Mouse (Mus musculus) ES-E14 (cell line): ENCODE results near the gene Foxd1. TPM values are rescaled to one million over a fixed set of nuclear protein-coding genes. Genes with fewer than 3 reads are reported as not detected.

Source experiments
- DNase-seq: peaks from one replicate; pipeline ENCODE4 v3.0.0-alpha.2; 2013; ENCODE audit warnings: low read depth, low spot score
- H3K27ac ChIP-seq: 2 replicates; pipeline ENCODE4 v1.5.1; 2012; ENCODE audit warnings: low read depth, mild to moderate bottlenecking, low read length, moderate library complexity, mixed read lengths; ENCODE audit not compliant: poor library complexity, insufficient read depth, severe bottlenecking
- H3K36me3 ChIP-seq: 2 replicates; pipeline ENCODE4 v1.6.1; 2012; ENCODE audit warnings: mild to moderate bottlenecking, low read length, moderate library complexity, mixed read lengths; ENCODE audit not compliant: control insufficient read depth, poor library complexity, insufficient read depth, severe bottlenecking
- H3K4me1 ChIP-seq, 2 experiments: fragments of 150-350 bp in 1 of 2; sonication (generic) in 1 of 2; 2 replicates each; pipeline ENCODE4 v1.6.1; 2012; ENCODE audit warnings: low read length in 2 of 2, mild to moderate bottlenecking in 1 of 2, mixed read lengths in 1 of 2; ENCODE audit not compliant: control insufficient read depth in 2 of 2, insufficient read depth in 2 of 2, poor library complexity in 1 of 2
- H3K4me3 ChIP-seq, 2 experiments: fragments of 150-350 bp in 1 of 2; sonication (generic) in 1 of 2; 2 replicates each; pipeline ENCODE4 v1.5.1; 2012; ENCODE audit warnings: low read length in 2 of 2, low read depth in 1 of 2, mild to moderate bottlenecking in 1 of 2, mixed read lengths in 1 of 2; ENCODE audit not compliant: insufficient read depth in 1 of 2, poor library complexity in 1 of 2, severe bottlenecking in 1 of 2
- H3K9ac ChIP-seq: 2 replicates; pipeline ENCODE4 v1.6.1; 2012; ENCODE audit warnings: low read depth, mild to moderate bottlenecking, low read length, mixed read lengths; ENCODE audit not compliant: poor library complexity, insufficient read depth, severe bottlenecking
- H3K9me3 ChIP-seq: fragments of 150-350 bp; sonication (generic); 2 replicates; pipeline ENCODE4 v1.6.1; 2012; ENCODE audit warnings: low read depth, mild to moderate bottlenecking, low read length; ENCODE audit not compliant: control insufficient read depth, insufficient read depth
- CHD2 ChIP-seq: IDR thresholded peaks from 2 replicates; pipeline ENCODE4 v1.6.1; 2014; ENCODE audit warnings: mild to moderate bottlenecking, low read depth, low read length, inconsistent platforms
- HCFC1 ChIP-seq: IDR thresholded peaks from 2 replicates; pipeline ENCODE4 v1.6.1; 2012; ENCODE audit warnings: low read length, inconsistent platforms, borderline replicate concordance; ENCODE audit not compliant: insufficient read depth
- MAFK ChIP-seq: IDR thresholded peaks from 2 replicates; pipeline ENCODE4 v1.6.1; 2014; ENCODE audit warnings: mild to moderate bottlenecking, low read depth, low read length, inconsistent platforms; ENCODE audit not compliant: insufficient read depth
- ZC3H11A ChIP-seq: IDR thresholded peaks from 2 replicates; pipeline ENCODE4 v1.6.1; 2012; ENCODE audit warnings: low read depth, mild to moderate bottlenecking, inconsistent platforms, low read length, borderline replicate concordance
- ZNF384 ChIP-seq: IDR thresholded peaks from 2 replicates; pipeline ENCODE4 v1.6.1; 2012; ENCODE audit warnings: low read depth, low read length, inconsistent platforms
- in situ Hi-C, 2 experiments: fragments of 600-800 bp; cut with MboI; formaldehyde crosslinking; loops; one replicate each; pipeline ENCODE4 v1.15.1; 2025; ENCODE audit warnings: low sequenced_read_pairs in 2 of 2, inconsistent platforms in 1 of 2; ENCODE audit not compliant: unreplicated experiment in 2 of 2
- total RNA-seq: library from RNA; depleted of rRNA; stranded (reverse); fragments of 300-350 nt; gene quantifications from 2 replicates; pipeline ENCODE4 v1.2.3, GENCODE M21; 2012

Foxd1 gene
- total RNA-seq, 1 experiment: 0.22 TPM

- Histone ChIP-seq H3K27ac (no peak overlapping the region), H3K36me3 (no peaks in the 10 kb centered on the region), H3K9ac (no peak overlapping the region), H3K4me1 (peaks cover 0 to 3% of the 10 kb centered on the region in 2 experiments; a peak in 1 of 4 replicates), H3K9me3 (no peaks in the 10 kb centered on the region), H3K4me3 (peak overlapping the region in 1 of 2 experiments; percentile 21; a peak in 1 of 4 replicates)
- in situ Hi-C loops: no loop called here
- no peak for DNase-seq
- TF ChIP-seq ZNF384 (no peak), MAFK (no peak), HCFC1 (no peak), CHD2 (no peak), ZC3H11A (no peak)
Observed at GRCm38 (mm10) chr13:98358424-98359181, 4.6 kb downstream of the Foxd1 start.

DNA sequence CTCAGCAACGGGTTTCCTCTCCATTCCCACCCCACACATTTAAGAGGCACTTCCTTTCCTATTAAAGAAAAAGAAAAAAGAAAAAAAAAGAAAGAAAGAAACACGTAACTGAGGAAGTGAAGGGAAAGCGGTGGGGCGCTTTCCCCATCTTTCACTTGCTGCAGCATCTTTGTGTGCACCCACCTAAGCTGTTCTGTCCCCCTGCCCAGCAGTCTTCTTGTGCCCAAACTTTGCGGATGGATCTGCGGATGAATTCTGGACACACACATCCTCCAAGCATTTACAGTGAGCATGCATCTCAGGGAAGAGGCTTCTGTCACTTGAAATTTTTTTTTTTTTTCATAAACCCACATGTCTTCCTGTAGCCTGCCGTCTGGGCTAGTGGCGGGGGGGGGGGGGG lies 5.3 kb downstream of the Foxd1 start:
- DNase-seq: no peak
- H3K36me3 ChIP-seq: no peaks in the 10 kb centered on the region
- H3K9me3 ChIP-seq: no peaks in the 10 kb centered on the region
- H3K4me3 ChIP-seq: no peak overlapping the region
- H3K27ac ChIP-seq: no peak overlapping the region
- in situ Hi-C loops: no loop called here
- H3K4me1 ChIP-seq: peaks cover 0 to 3% of the 10 kb centered on the region in 2 experiments; a peak in 1 of 4 replicates
- no peak for TF ChIP-seq ZNF384
- H3K9ac ChIP-seq: no peak overlapping the region

- TF ChIP-seq ZNF384 (no peak), CHD2 (no peak), HCFC1 (no peak), MAFK (no peak), ZC3H11A (no peak)
- Histone ChIP-seq H3K9ac (no peak overlapping the region), H3K4me1 (peaks cover 0 to 3% of the 10 kb centered on the region in 2 experiments; a peak in 1 of 4 replicates), H3K36me3 (no peaks in the 10 kb centered on the region), H3K9me3 (no peaks in the 10 kb centered on the region), H3K4me3 (no peak overlapping the region), H3K27ac (no peak overlapping the region)
- DNase-seq: no peak
- in situ Hi-C loops: loop anchor here (5.0 to 10.0 kb wide), 3 partner anchors 94 to 144 kb away; no protein-coding TSS in a partner anchor
Observed at GRCm38 (mm10) chr13:98360391-98360790, 6.3 kb downstream of the Foxd1 start.

DNA sequence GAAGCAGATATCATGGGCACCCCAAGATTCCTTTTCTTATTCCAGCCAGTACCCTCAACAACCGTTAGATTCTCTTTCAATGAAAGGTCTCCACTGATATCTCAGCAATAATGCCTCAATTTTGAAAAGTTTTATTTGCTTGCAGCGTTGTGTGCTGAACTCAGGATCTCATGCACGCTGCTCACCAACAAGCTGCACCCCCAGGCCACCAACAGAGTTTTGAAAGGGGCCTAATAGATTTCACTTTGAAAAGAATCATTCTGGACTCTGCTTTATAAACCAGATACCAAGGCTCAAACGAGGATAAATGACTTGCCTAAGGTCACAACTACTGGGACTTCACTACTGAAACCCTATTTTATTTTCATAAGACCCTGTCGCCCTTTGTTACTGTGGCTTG lies 7.1 kb downstream of the Foxd1 start:
- H3K36me3 ChIP-seq: no peaks in the 10 kb centered on the region
- in situ Hi-C loops: loop anchor here (5.0 to 10.0 kb wide), 3 partner anchors 94 to 144 kb away; no protein-coding TSS in a partner anchor
- no peak overlapping the region for H3K27ac ChIP-seq
- no peaks in the 10 kb centered on the region for H3K9me3 ChIP-seq
- no peak for DNase-seq
- H3K4me3 ChIP-seq: no peak overlapping the region
- peaks cover 0 to 5% of the 10 kb centered on the region in 2 experiments; a peak in 1 of 4 replicates for H3K4me1 ChIP-seq
- TF ChIP-seq CHD2 (no peak), HCFC1 (no peak), MAFK (no peak), ZNF384 (no peak), ZC3H11A (no peak)
- H3K9ac ChIP-seq: no peak overlapping the region

- H3K9ac ChIP-seq: no peak overlapping the region
- TF ChIP-seq ZNF384: no peak
- TF ChIP-seq MAFK: no peak
- TF ChIP-seq CHD2: no peak
- no peak for TF ChIP-seq HCFC1
- TF ChIP-seq ZC3H11A: no peak
- H3K9me3 ChIP-seq: no peaks in the 10 kb centered on the region
- DNase-seq: no peak
- no peaks in the 10 kb centered on the region for H3K36me3 ChIP-seq
- no peak overlapping the region for H3K4me3 ChIP-seq
- no peak overlapping the region for H3K27ac ChIP-seq
- in situ Hi-C loops: loop anchor here (5.0 to 10.0 kb wide), 3 partner anchors 92 to 142 kb away; no protein-coding TSS in a partner anchor
- peaks cover 0 to 8% of the 10 kb centered on the region in 2 experiments; a peak in 1 of 4 replicates for H3K4me1 ChIP-seq
Observed at GRCm38 (mm10) chr13:98363046-98363445, 9.0 kb downstream of the Foxd1 start.
